Mouse (Mus musculus) lung, postnatal 0 days (tissue): ENCODE results near the gene Ahdc1.

Experiments
- CTCF ChIP-seq: IDR thresholded peaks from 2 replicates; pipeline ENCODE4 v1.5.1; 2016; ENCODE audit warnings: antibody characterized with exemption, mild to moderate bottlenecking
- EP300 ChIP-seq: IDR thresholded peaks from 2 replicates; pipeline ENCODE4 v1.6.1; 2016; ENCODE audit warnings: antibody characterized with exemption, mild to moderate bottlenecking, control low read depth

DNA sequence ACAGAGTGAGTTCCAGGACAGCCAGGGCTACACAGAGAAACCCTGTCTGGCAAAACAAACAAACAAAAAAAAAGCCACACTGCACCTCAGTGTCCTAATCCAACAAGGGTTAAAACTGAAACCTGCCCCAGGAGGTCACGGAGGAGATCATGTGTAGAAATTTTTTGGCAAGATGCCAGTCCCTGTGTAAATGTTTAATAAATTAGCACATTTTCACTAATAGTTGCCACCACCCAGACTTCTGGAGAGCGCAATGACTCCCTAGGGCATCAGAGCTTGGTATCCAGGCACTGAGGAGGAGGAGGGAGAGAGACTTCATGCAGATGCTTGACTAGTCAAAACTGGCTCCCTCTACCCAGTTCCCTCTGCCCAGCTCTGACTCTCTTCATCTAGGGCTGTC is 31.9 kb upstream of the Ahdc1 start:
- TF ChIP-seq EP300, result no peak
- TF ChIP-seq CTCF, result no peak
